Mouse (Mus musculus) CD4-positive naive resting alpha-beta T cell, adult 76 days (primary cell): ENCODE results near the gene Olfr1322. TPM values are rescaled to one million over a fixed set of nuclear protein-coding genes. Genes with fewer than 3 reads are reported as not detected.

Experiments used
- total RNA-seq: library from RNA; stranded (reverse); gene quantifications from one replicate; pipeline ENCODE4 v1.2.4, GENCODE M21; 2023

Olfr1322 gene
- total RNA-seq: not detected

GRCm38 (mm10) chrX:49891383-49891782 lies at the start of gene Olfr1322:
TSS of gene Olfr1322 (minus strand) at chrX:49891483.

Other genes with a start within 250 kb of the Olfr1322 start
- not detected for gene Olfr1320, start 219.2 kb downstream of the Olfr1322 start, total RNA-seq
- gene Olfr1321, start 156.4 kb downstream of the Olfr1322 start, total RNA-seq: not detected
- gene Igsf1, start 93.7 kb downstream of the Olfr1322 start, total RNA-seq: not detected
- gene Olfr1323, start 127.9 kb upstream of the Olfr1322 start, total RNA-seq: not detected